Mouse (Mus musculus) urinary bladder, postnatal 10 days (tissue): ENCODE results near the gene Sstr4.

Experiments used
- DNase-seq: peaks from one replicate; pipeline ENCODE4 v3.0.0; 2022; ENCODE audit warnings: low spot score

Sstr4 gene

DNA sequence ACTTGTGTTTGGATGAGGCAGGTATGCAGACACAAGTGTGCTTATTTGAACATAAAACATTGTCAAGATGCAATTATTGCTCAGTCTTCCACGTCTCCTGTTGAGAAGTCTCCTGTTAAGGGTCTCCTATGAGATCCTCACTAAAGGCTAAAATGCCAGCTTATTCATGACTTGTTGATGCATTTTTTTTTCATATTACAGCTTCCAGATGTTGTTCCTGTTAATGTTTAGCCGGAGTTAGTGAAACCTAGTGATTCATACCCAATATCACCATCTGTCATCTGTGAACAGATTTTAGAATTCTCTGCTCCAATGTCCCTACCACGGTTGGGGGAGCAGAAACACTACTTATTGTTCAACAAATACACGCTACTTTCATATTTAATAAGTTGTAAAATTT lies 35.8 kb downstream of the Sstr4 start:
- DNase-seq = no peak

DNA sequence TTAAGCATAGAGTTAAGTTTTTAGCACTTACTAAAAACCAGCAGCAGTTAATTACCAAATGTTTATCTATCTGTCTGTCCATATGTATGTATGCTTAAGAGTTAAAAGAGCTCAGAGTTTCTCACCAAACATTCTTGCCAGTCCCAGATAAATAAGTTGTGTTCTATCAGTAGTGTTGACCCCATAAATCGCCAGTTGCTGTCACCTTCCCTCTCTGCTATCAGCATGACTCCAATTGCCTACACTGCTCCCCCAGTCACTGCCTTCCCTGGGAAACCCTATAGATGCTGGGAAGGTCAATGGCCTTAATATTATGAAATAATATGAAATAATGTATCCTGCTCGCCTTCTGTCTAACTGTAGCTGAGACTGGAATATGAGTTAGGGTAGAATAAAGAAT lies 37.2 kb downstream of the Sstr4 start:
- no peak for DNase-seq

DNA sequence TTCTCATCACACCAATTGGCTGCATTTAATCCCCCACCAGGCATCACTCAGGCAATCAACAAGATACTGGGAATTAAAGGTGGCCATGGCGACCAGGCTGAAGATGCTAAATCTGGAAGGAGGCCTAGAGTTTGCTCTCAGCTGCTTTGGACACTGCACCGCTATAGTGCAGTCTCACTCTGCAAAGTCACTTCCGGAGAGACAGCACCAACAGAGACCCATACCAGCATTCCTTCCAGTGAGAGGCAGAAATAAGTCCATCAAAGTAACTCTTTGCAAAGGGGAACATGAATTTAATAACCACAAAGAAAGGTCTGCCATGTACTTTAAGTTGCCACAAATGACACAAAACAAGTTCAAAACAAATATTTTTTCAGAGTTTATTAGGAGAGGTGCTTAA lies 41.1 kb downstream of the Sstr4 start:
- DNase-seq = no peak

DNA sequence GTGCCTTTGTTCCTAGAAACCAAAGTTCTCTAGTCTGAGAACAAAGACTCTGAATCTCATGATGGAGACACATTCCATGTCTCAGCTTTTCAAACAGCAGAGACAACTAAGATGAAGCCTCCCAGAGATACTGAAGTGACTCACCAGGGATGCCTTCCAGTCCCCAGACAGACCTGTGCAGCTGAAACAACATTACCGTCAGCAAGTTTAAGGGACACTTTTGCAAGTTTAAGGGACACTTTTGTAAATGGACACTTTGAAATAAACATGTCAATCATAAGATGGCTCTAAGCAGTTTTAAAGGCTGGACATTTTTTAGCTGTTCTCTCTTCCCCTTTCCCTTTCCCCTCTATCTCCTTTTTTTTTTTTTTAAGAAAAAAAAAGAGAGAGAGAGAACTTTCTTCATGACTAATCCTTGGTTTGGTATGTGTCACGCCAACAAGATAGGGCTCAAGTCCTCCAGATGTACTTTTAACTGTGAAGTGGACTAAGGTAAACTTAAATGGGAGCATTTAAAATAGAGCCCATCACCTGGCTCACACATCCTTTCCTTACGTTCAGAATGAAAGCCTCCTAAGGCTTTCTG lies 44.6 kb downstream of the Sstr4 start:
- no peak for DNase-seq

DNA sequence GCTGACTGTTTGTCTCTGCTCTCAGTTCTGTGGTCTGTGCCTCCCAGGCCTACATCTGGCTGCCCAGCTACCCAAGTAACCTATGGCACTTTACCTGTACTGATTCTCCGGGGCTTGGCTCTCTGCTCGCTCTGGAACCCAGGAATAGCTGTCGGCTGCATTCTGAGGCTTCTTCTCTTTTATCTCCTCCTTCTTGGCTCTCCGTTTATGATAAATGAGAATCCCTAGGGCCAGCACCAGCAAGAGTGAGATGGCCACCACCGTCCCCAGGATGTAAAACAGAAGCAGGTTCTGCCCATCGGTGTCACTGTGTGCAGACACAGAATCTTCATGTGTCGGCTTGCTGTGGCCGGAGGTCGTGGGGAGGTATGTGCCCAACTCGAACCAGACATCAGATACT lies 46.3 kb downstream of the Sstr4 start:
- DNase-seq = no peak

DNA sequence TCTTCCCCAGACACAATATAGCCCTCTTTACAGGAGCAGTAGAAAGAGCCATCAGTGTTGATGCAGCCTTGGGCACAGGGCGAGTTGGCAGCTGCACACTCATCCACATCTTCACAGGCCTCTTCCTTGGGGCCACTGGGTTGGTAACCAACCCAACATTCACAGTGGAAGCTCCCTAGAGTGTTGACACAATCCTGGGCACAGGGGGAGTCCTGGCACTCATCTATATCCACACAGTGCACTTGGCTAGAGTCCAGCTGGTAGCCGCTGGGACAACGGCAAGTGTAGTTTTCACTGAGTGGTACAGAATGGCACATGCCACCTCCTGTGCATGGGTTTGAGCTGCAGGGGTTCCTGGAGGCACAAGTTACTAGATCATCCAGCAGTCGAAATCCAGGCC lies 47.0 kb downstream of the Sstr4 start:
- DNase-seq = no peak

DNA sequence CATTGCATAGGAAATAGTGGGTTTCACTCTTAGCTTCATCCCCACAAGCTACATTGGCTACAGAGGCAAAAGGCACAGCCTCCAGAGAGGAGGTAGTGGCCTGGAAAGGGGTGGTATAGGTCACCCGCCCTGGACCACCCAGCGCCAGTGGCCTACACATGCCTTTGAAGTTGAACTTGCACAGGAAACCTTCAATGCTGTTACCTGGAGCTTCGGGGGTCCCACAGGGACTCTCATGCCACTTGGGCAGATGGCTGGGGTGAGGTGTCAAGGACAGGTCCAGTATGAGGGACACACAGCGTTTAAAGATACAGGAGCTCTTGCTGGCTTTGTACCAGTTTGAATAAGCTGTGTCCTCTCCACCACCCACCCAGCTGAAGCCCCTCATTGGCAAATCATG lies 47.6 kb downstream of the Sstr4 start:
- no peak for DNase-seq

DNA sequence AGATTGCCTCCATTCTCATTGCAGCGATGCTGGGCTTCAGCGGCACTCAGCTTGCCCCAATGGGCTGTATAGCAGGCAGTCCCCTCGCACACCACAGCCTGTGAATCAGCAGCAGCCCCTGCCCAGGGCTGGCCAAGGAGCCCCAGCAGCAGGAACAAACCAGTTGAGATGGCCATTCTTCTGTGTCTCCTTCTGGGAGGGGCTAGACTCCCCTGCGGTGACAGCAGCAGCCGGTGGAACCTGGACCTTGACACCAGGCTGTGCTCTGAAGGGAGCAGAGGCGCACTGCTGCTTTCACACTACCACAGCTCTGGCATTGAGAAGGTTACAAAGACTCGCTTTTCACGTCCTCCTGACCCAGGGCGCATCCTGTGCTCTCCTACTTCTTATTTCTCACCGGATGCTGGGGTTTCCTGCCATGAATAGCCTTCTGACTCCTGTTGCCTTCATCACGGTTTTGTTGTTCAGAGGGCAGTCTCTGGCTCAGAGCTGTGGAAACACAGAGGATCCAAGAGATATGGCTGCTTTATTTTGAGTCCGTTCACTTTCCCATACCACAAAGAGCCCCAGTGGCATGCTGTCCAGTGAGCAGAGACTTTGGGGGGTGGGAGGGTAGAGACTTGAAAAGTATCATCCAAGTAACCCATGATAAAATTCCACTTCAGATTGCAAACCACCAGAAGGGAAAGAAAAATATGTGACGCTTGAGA lies 48.3 kb downstream of the Sstr4 start, which contains the start of gene Cd93:
Gene Cd93 (minus strand): TSS at position 315 of the 710 bp plus-strand sequence.
- no peak for DNase-seq

DNA sequence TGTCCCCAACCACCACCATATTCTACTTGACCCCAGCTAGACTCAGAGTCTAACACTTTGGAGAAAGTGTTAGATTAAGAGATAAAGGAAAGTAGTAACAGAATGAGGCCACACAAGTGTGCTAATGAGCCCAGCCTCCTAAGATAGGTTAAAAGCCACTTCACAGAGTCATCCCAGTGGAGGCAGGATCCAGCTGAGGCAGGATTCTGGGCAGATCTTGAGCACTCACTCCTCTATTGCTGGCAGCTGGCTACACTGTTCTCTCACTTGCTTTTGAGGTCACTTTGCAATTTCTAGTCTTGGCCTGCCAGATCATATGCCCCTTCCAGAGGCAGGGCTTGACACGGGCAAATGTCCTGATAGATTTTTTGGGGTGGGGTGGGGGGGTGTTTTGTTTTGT lies 49.3 kb downstream of the Sstr4 start:
- no peak for DNase-seq

DNA sequence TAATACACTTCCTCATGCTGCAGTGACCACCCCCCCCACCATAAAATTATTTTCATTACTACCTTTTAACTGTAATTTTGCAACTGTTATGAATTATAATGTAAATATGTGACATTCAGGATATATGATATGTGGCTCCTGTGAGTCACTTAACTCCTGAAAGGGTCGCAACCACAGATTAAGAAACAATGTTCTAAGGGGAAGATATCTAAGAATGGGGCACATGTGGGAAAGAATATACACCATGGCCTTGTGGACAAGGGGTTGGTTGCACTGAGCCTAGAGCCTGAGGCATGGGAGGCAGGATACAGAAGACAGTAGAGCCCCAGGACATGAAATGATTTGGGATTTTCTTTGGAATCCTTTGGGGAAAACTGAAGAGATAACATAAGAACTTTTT lies 50.5 kb downstream of the Sstr4 start:
- no peak for DNase-seq
